Mouse (Mus musculus) spleen, adult 18-20 months (tissue): Measurements from ENCODE around the gene Dars2.

Experiments used
- DNase-seq, 2 experiments: peaks; one replicate each; pipeline ENCODE4 v3.0.0; 2022; ENCODE audit warnings: mixed read lengths in 2 of 2

The Dars2 gene

DNA sequence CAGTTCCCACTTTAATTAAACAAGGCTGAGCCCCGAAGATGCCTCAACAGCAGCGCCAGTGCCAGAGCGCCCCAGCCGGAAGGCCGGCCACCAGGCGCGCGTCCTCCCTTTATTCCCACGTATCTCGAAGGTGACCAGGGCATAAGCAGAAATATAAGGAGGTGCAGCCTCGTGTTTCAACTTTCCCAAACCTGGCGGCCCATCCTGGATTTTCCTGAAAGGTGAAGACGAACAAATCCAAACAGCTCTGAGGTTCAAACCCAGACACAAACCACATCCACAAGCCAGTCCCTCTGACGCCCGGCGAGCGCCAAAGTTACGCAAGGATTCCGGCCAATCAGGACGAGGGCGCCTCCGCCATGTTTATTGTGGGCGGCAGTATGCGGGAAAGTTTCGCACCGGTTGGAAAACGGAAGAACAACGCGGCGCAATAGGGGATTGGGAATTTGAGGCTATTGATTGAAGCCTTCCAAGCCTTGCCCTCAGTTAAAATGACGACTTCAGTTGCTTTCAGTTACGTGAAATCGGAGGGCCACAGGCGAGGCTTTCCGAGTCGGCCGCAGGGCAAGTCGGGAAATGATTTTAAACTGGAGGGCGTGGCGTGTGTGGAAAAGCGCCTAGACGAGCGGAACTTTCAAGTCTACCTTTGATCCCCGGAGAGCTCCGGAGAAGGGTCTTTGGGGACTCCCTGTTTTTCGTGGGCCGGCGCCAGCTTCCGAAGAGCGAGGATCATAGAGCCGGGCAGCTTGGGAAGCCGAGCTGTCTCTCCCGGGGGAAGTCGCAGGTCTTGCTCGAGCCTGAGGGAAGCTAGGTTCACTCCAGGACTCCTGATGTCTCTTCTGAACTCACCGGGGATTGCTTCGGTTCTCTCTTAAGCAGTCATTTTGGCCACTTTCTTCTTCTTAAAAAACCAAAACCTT lies at the start of gene Dars2, which contains the start of gene Cenpl:
Gene Dars2, minus strand, starts transcription at position 307 of the 920 bp plus-strand sequence.
Gene Cenpl, plus strand, starts transcription at position 362 of the 920 bp plus-strand sequence.
- DNase-seq = peak; percentile 83 to 88

DNA sequence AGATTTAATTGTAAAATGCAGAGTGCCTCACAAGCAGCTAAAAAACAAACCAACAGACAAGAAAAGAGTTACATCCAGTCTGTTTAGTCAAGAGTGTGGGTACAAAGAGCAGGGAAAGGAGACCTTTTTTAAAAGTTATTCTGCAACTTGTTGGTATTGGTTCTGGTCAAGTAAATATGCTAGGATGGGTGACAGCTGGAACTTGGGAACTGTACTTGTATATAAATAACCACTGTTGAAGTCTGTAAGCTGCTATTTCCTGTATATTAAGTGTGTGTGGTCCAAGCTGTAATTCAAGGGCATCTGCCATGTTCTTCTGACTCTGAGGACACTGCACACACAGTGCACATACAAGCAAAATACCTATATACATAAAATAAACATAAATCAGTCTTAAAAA lies 44.1 kb upstream of the Dars2 start:
- no peak for DNase-seq

DNA sequence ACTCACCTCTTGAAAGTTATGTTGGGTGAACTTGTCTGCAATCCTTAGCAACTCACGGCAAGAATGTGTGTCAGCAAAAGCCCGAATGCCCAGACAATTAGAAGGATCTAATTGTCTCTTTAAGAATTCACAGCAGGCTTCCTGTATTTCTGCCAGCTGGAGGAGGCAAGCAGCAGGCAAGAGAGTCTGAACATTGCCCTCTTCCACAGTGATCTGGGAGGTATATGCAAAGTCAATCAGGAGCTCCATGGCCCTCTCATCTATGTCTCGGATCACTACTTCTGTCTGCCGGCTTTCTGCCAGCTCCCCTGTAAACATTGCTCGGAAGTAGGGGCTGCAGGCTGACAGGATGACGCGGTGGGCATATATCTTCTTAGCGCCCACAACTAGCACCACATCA lies 38.8 kb upstream of the Dars2 start:
- DNase-seq = no peak

GRCm38 (mm10) chr1:161103842-161104241 lies 33.4 kb upstream of the Dars2 start:
- DNase-seq = no peak

- no peak for DNase-seq
Observed at GRCm38 (mm10) chr1:161099721-161100405, 29.4 kb upstream of the Dars2 start.

- no peak for DNase-seq
Observed at GRCm38 (mm10) chr1:161077243-161077642, 6.8 kb upstream of the Dars2 start.

- no peak for DNase-seq
Observed at GRCm38 (mm10) chr1:161076238-161076637, 5.8 kb upstream of the Dars2 start.

- DNase-seq = no peak
Observed at GRCm38 (mm10) chr1:161071272-161071620, 788 bp upstream of the Dars2 start.

DNA sequence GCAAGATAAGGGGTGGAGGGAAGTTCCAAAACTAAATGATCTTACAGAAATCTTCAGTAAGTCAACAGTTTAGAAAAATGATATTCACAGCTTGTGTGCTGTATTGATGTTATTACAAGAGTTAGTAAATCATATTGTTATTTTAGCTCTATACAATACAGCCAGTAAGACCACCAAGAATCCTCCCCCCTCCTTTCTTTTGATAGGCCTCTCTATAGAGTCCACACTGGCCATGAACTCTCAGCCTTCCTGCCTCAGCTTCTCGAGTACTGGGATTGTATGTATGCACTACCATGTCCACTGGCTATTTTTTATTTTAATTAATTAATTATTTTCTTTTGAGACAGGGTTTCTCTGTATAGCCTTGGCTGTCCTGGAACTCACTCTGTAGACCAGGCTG lies 7.1 kb downstream of the Dars2 start:
- DNase-seq = no peak

DNA sequence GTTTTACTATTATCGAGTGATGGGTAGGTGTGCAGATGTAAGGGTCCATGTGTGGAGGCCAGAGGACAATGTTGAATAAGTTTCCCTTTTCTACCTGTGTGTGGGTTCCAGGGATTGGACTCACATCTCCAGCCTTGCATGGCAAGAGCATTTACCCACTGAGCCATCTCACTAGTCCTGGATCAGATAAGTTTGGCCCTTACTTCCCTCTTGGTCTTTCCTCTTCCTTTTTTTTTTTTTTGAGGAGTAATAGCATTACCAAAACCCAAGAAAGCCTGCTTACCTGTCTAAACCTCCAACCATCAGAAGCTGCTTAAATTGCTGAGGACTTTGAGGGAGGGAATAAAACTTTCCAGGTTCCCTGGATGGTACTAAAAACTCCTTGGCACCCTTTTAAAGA lies 13.3 kb downstream of the Dars2 start:
- DNase-seq = no peak

GRCm38 (mm10) chr1:161046972-161047371 lies 23.5 kb downstream of the Dars2 start:
- DNase-seq = no peak

GRCm38 (mm10) chr1:161041261-161042020 lies 29.0 kb downstream of the Dars2 start:
- DNase-seq = no peak

DNA sequence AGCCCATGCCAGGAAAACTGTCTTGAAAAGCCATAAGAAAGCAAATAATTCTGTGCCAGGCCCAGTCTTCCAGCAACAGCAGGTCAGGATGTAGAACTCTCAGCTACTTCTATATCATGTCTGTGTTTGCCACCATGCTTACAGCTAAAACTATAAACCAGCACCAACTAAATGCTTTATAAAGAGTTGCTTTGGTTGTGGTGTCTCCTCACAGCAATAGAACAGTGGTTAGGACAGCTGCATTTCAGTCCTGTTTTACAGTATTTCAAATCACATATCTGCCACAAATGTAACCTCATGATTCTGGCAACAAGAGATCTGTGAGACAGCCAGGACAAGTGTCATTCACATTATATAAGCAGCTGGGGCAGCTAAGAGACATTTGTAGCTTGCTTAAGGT lies 29.6 kb downstream of the Dars2 start:
- no peak for DNase-seq

GRCm38 (mm10) chr1:161040426-161040770 lies 30.1 kb downstream of the Dars2 start:
- no peak for DNase-seq

DNA sequence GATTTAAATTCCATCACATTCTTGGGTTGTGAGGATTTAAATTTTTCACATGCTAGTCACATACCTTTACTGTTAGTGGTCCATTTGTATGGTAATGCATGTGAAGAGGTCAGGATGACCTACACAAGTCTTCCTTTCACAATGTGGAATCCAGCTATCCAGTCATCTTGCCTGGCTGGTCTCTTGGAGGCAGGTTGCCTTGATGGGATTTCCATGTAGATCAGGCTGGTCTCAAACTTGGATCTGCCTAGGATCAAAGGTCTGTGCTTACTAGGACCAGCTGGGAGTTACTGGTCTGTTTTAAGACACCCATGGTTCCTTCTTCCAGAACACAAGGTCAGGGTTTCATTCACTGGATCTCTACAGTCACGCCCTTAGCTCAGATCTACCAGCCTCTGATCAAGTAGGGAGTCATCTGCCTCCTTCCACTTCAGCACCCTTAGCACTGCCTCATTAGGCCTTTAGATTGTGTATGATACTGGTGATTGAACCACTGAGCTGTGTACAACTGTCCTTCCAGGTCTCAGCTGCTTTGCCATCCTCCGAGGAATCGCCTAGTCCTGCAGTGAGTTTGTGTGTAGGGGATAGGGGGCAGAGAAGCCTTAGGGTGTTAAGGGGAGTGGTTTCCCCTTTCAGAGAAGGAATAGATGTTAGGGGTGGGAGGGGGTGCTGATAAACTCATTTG lies 30.6 kb downstream of the Dars2 start:
- DNase-seq = no peak

GRCm38 (mm10) chr1:161038968-161039721 lies 31.3 kb downstream of the Dars2 start:
- no peak for DNase-seq

GRCm38 (mm10) chr1:161038004-161038403 lies 32.5 kb downstream of the Dars2 start:
- no peak for DNase-seq

DNA sequence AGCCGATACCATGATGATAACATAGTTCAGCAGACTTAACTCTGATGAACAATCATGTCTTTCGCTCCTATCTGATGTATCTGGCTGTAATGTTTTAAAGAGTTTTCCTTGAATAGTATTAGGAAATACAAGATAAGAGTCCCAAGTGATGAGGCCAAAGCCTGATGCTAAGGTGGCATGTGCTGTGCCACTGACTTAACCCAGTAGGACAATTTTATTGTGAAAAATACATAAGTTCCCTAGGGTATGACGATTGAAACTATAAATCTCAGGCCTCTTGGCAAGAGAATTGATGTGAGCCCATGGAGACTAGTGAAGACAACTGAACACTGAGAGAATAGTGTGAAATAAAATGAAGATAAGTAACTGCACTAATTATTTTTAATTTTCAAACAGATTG lies 32.9 kb downstream of the Dars2 start:
- DNase-seq = no peak

GRCm38 (mm10) chr1:161037026-161037425 lies 33.4 kb downstream of the Dars2 start:
- DNase-seq = no peak

GRCm38 (mm10) chr1:161036411-161036841 lies 34.0 kb downstream of the Dars2 start:
- DNase-seq = no peak

DNA sequence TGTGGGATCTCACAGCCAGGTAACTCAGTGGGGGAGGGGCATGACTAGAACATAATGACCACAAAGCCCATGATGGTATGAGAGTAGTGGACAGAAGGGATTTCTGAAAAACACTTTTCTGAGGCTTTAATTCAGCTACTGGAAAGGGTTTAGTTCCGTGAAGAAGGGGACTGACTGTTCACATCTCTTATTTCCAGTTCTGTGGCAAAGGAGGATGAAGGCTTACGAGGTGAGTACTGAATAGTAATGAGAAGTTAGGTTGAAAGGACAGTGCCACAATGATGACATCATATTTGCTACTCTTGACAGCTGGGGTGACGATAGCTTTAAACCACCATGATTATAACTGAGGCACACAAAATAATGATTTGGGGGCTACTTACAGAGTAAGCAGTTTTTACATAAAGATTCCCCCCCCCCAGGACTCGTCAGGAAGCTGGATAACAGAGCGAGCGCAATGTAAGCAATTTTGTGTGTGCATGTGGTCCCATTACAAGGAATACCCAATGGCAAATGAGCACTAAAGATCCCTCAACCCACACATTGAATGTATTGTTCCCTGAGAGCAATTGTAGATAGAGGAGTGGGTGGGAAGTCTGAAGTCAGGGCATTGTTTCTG lies 34.6 kb downstream of the Dars2 start:
- no peak for DNase-seq
